ENCODE assay signal across 8 mouse cellular contexts in genomic region chr16:20509349-20509748, GRCm38 (mm10). TPM values are rescaled to one million over a fixed set of nuclear protein-coding genes. Genes with fewer than 3 reads are reported as not detected.
DNase-seq lines count a peak whose midpoint lies in the region; ATAC-seq and TF ChIP-seq lines count a peak whose summit lies in the region.

No protein-coding gene starts in this region.

- H3K27me3 ChIP-seq in Patski = no peaks in the 10 kb centered on the region

- CTCF ChIA-PET in Patski (lab: Charles Lee) = interaction anchor here (1.0 to 1.1 kb wide), 3 partner anchors 9 to 134 kb away, joined by 3 read pairs; no protein-coding TSS in a partner anchor

- no peak for ATAC-seq in Patski

- peak; percentile 35 for DNase-seq in gastrocnemius, postnatal 14 days
- no peak for DNase-seq in gastrocnemius, postnatal 4 days (ENCODE audit: low spot score in 2 of 2)
- no peak for DNase-seq in Patski (ENCODE audit: low read depth, low spot score)
- peak; percentile 54 for DNase-seq in embryo, embryonic 11 days
- DNase-seq in kidney, adult 8-10 months = peak; percentile 53 to 74
- peak; percentile 67 for DNase-seq in lung, postnatal 36 days
- peak; percentile 48 for DNase-seq in thymus, postnatal 4 days
- DNase-seq in left cerebral cortex, adult 11 months (ENCODE audit: low spot score) = no peak

- in situ Hi-C loops in Patski (cut with MboI; ENCODE audit: low pct_unique_long_range_greater_than_20kb) = loop anchor here (5.0 kb wide), 1 partner anchor 138 kb away; no protein-coding TSS in a partner anchor

- POLR2A ChIA-PET in Patski (lab: Charles Lee) = interaction anchor here (1.1 to 1.3 kb wide), 2 partner anchors 26 to 28 kb away, joined by 3 to 4 read pairs; partner anchors contain the start of gene Ap2m1

- intact Hi-C loops in gastrocnemius, postnatal 14 days (cut with DNase I; ENCODE audit: low total_unique reads) = loop anchor here (5.0 kb wide), 1 partner anchor 133 kb away; no protein-coding TSS in a partner anchor

- peak; percentile 63 for TF ChIP-seq CTCF in Patski (IDR thresholded peaks at IDR 0.05)

RNA-seq across cellular contexts. Expression of gene Dvl3, which starts 7.4 kb away (rescaled TPM):
- 10 to 100 TPM; 28.2 to 31.0 TPM for total RNA-seq in gastrocnemius, postnatal 14 days (2021)
- 10 to 100 TPM; 60.7 to 63.6 TPM for total RNA-seq in gastrocnemius, postnatal 4 days (2021)
- 52.8 TPM for polyA plus RNA-seq in Patski (2021)

RNA-seq across cellular contexts. Expression of gene Eif2b5, which starts 10.7 kb away (rescaled TPM):
- 10 to 100 TPM; 43.0 to 44.9 TPM for total RNA-seq in gastrocnemius, postnatal 14 days (2021)
- 10 to 100 TPM; 46.3 to 51.8 TPM for total RNA-seq in gastrocnemius, postnatal 4 days (2021)
- 82.8 TPM for polyA plus RNA-seq in Patski (2021)

RNA-seq across cellular contexts. Expression of gene Ap2m1, which starts 25.9 kb away (rescaled TPM):
- 100 to 1,000 TPM; 127 to 134 TPM for total RNA-seq in gastrocnemius, postnatal 14 days (2021)
- total RNA-seq in gastrocnemius, postnatal 4 days (2021) = 100 to 1,000 TPM; 234 to 258 TPM
- 707 TPM for polyA plus RNA-seq in Patski (2021)

RNA-seq across cellular contexts. Expression of gene Abcf3, which starts 39.0 kb away (rescaled TPM):
- total RNA-seq in gastrocnemius, postnatal 14 days (2021) = 10 to 100 TPM; 47.1 to 53.6 TPM
- total RNA-seq in gastrocnemius, postnatal 4 days (2021) = 10 to 100 TPM; 54.1 to 55.7 TPM
- polyA plus RNA-seq in Patski (2021) = 61.5 TPM

Comparison
In these comparisons a context has a peak if more than half of its experiments do, and no peak if none do; other contexts are left out.
1. DNase-seq: peak in gastrocnemius, postnatal 14 days (single experiment), embryo, embryonic 11 days (single experiment), kidney, adult 8-10 months (2 of 2), lung, postnatal 36 days (single experiment) and thymus, postnatal 4 days (single experiment); none in gastrocnemius, postnatal 4 days (0 of 2), Patski (single experiment) and left cerebral cortex, adult 11 months (single experiment).